ENCODE assay signal across 12 mouse cellular contexts in the genomic region with DNA sequence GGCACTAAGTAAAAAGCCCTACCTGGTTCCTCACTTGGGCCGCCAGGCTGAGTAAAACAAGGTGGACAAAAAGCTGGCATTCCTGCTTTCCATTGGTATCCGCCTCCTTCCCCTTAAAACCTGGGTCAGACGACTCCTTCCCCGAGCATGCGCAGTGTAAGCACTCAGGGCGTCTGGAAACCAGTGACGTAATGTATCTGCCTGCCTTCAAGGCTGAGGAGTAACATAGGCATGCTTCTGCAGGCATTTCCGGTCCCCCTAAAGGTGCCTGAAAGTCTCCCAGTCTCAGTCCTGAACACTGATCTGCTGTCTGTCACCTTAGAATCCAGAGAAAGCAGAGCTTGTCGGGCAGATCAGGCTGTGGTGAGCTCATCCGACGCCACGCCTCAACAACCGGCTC.
A peak's percentile ranks its signal among the peaks of the same experiment; 100 is the strongest.
DNase-seq lines count a peak whose midpoint lies in the region; ATAC-seq lines count a peak whose summit lies in the region.
"Had no signal": no experiment of that assay in that cellular context is flagged by ENCODE, and none has a peak within 500 bp of the region (broad histone marks: within the 10 kb centered on the region; RNA-seq: fewer than 3 reads in every experiment).

No protein-coding gene starts in this region.

- H3K27me3 ChIP-seq in heart, embryonic 14.5 days (ENCODE audit: control insufficient read depth, insufficient read depth, low read length), result no peaks in the 10 kb centered on the region; the same call in 1 of the 2 replicates
- H3K27me3 ChIP-seq in embryonic facial prominence, embryonic 13.5 days, result peaks cover 12% of the 10 kb centered on the region
- H3K27me3 ChIP-seq: limb, embryonic 15.5 days; neural tube, embryonic 15.5 days had no signal

- WGBS in heart, embryonic 14.5 days, result 22% methylated on average over 13 of the region's 13 CpGs
- WGBS in embryonic facial prominence, embryonic 13.5 days, result 39% methylated on average over 13 of the region's 13 CpGs

- H3K36me3 ChIP-seq in heart, embryonic 14.5 days (ENCODE audit: control insufficient read depth, insufficient read depth, low read length), result no peaks in the 10 kb centered on the region
- H3K36me3 ChIP-seq in embryonic facial prominence, embryonic 13.5 days, result no peaks in the 10 kb centered on the region
- H3K36me3 ChIP-seq: limb, embryonic 15.5 days; midbrain, embryonic 12.5 days; neural tube, embryonic 15.5 days had no signal

- peak overlapping the region; percentile 36; the same call in 1 of the 2 replicates for H3K4me2 ChIP-seq in heart, embryonic 14.5 days (ENCODE audit: low read length)
- H3K4me2 ChIP-seq in embryonic facial prominence, embryonic 13.5 days, result peak overlapping the region; percentile 16; the same call in 1 of the 2 replicates
- H3K4me2 ChIP-seq: limb, embryonic 15.5 days; midbrain, embryonic 12.5 days; neural tube, embryonic 15.5 days had no signal

- peaks cover 14 to 23% of the 10 kb centered on the region in 2 experiments for H3K4me1 ChIP-seq in heart, embryonic 14.5 days (ENCODE audit: control insufficient read depth in 2 of 2, insufficient read depth in 2 of 2, low read length in 2 of 2)
- peaks cover 29% of the 10 kb centered on the region for H3K4me1 ChIP-seq in embryonic facial prominence, embryonic 13.5 days

- ATAC-seq in heart, embryonic 14.5 days (ENCODE audit: insufficient number of reproducible peaks, insufficient read depth, low FRiP score, low read depth), result no peak
- ATAC-seq in embryonic facial prominence, embryonic 13.5 days (ENCODE audit: insufficient number of reproducible peaks, insufficient read depth, low FRiP score, low TSS enrichment, low read depth), result no peak
- no peak for ATAC-seq in cerebellum, adult (ENCODE audit: insufficient number of reproducible peaks, low FRiP score, low TSS enrichment)

- no peak overlapping the region; a peak in 1 of 4 replicates for H3K4me3 ChIP-seq in heart, embryonic 14.5 days (ENCODE audit: control insufficient read depth in 1 of 2, insufficient read depth in 1 of 2, low read depth in 1 of 2, low read length in 2 of 2)
- H3K4me3 ChIP-seq in embryonic facial prominence, embryonic 13.5 days, result 0 out of 2 replicates have a peak overlapping the region, but pooled peaks have one; percentile 0
- H3K4me3 ChIP-seq: limb, embryonic 15.5 days; midbrain, embryonic 12.5 days; neural tube, embryonic 15.5 days had no signal

- intact Hi-C loops in heart, postnatal 25 days (cut with DNase I), result no loop called here

- no peak overlapping the region for H3K27ac ChIP-seq in heart, embryonic 14.5 days (replicated peaks in 1 of 2; ENCODE audit: control insufficient read depth in 1 of 2, insufficient read depth in 1 of 2, low read depth in 2 of 2, low read length in 2 of 2)
- H3K27ac ChIP-seq in embryonic facial prominence, embryonic 13.5 days, result no peak overlapping the region; the same call in 1 of the 2 replicates
- H3K27ac ChIP-seq: limb, embryonic 15.5 days; midbrain, embryonic 12.5 days; neural tube, embryonic 15.5 days had no signal

- H3K9me3 ChIP-seq in heart, embryonic 14.5 days (ENCODE audit: control insufficient read depth, low read length), result no peaks in the 10 kb centered on the region
- H3K9me3 ChIP-seq in embryonic facial prominence, embryonic 13.5 days, result no peaks in the 10 kb centered on the region
- H3K9me3 ChIP-seq: limb, embryonic 15.5 days; midbrain, embryonic 12.5 days; neural tube, embryonic 15.5 days had no signal

- DNase-seq in heart, postnatal 25 days (ENCODE audit: low spot score), result no peak
- DNase-seq in ES-CJ7 (ENCODE audit: low read depth, low spot score), result peak; percentile 70
- DNase-seq in lung, postnatal 14 days, result peak; percentile 20
- DNase-seq in thymus, postnatal 14 days, result no peak
- DNase-seq in layer of hippocampus, adult 9-10 months (ENCODE audit: low spot score), result no peak
- DNase-seq: kidney, adult 2 months had no signal

- H3K9ac ChIP-seq in heart, embryonic 14.5 days (ENCODE audit: low read length), result 0 out of 2 replicates have a peak overlapping the region, but pooled peaks have one; percentile 21
- H3K9ac ChIP-seq in embryonic facial prominence, embryonic 13.5 days, result no peak overlapping the region
- H3K9ac ChIP-seq: limb, embryonic 15.5 days; midbrain, embryonic 12.5 days; neural tube, embryonic 15.5 days had no signal

Comparison
In these comparisons a context has a peak if more than half of its experiments do, and no peak if none do; other contexts are left out.
1. DNase-seq: peak in ES-CJ7 (single experiment) and lung, postnatal 14 days (single experiment); none in heart, postnatal 25 days (single experiment), thymus, postnatal 14 days (single experiment) and layer of hippocampus, adult 9-10 months (single experiment).